Mouse (Mus musculus) intestine, embryonic 14.5 days (tissue): ENCODE data around the gene Pgm2l1. TPM values are rescaled to one million over a fixed set of nuclear protein-coding genes. Genes with fewer than 3 reads are reported as not detected.
A peak's percentile ranks its signal among the peaks of the same experiment; 100 is the strongest.

Experiments used
- ATAC-seq: fragments of 200-750 bp; cut with Nextera tagmentation; replicated peaks from 2 replicates; pipeline ENCODE4 v1.8.0; 2017; ENCODE audit warnings: low read depth, moderate number of reproducible peaks, moderate TSS enrichment, moderate library complexity; ENCODE audit not compliant: low FRiP score, low TSS enrichment
- DNase-seq: peaks from one replicate; pipeline ENCODE4 v3.0.0-alpha.2; 2018; ENCODE audit warnings: low spot score
- H3K27ac ChIP-seq: fragments of 300-500 bp; sonication (generic); 2 replicates; pipeline ENCODE4 v1.5.1; 2014; ENCODE audit warnings: low read depth, mild to moderate bottlenecking, control low read depth
- H3K27me3 ChIP-seq: fragments of 300-500 bp; sonication (generic); replicated peaks from 2 replicates; pipeline ENCODE4 v1.6.1; 2014; ENCODE audit warnings: low read length, control low read depth; ENCODE audit not compliant: control insufficient read depth, insufficient read depth
- H3K36me3 ChIP-seq: fragments of 300-500 bp; sonication (generic); 2 replicates; pipeline ENCODE4 v1.6.1; 2014; ENCODE audit warnings: low read length, control low read depth; ENCODE audit not compliant: control insufficient read depth, insufficient read depth
- H3K4me1 ChIP-seq: fragments of 300-500 bp; sonication (generic); replicated peaks from 2 replicates; pipeline ENCODE4 v1.6.1; 2014; ENCODE audit warnings: low read length, control low read depth, mixed read lengths; ENCODE audit not compliant: control insufficient read depth, insufficient read depth
- H3K4me2 ChIP-seq: fragments of 300-500 bp; sonication (generic); 2 replicates; pipeline ENCODE4 v1.6.1; 2014; ENCODE audit warnings: low read length
- H3K4me3 ChIP-seq: fragments of 300-500 bp; sonication (generic); 2 replicates; pipeline ENCODE4 v1.5.1; 2014; ENCODE audit warnings: low read depth, low read length, control low read depth, mixed read lengths
- H3K9ac ChIP-seq: fragments of 300-500 bp; sonication (generic); 2 replicates; pipeline ENCODE4 v1.6.1; 2014; ENCODE audit warnings: mild to moderate bottlenecking, low read length
- H3K9me3 ChIP-seq: fragments of 300-500 bp; sonication (generic); 2 replicates; pipeline ENCODE4 v1.6.1; 2016; ENCODE audit warnings: low read length, control low read depth; ENCODE audit not compliant: control insufficient read depth
- WGBS: fragments of 180-500 bp; shearing (Covaris S2); extraction: QIAGEN DNeasy Blood & Tissue Kit; methylation state at CpG from one replicate; pipeline ENCODE4 v1.1.7; 2014; 5-methylcytosine and 5-hydroxymethylcytosine counted together
- polyA plus RNA-seq: library from polyadenylated mRNA; unstranded; fragments of >200 nt; fragmentation: Nextera tagmentation; extraction: Ambion mirVana; gene quantifications from 2 replicates; pipeline ENCODE4 v1.2.1, GENCODE M21; 2014

The Pgm2l1 gene
- polyA plus RNA-seq, 1 experiment from 2014 or later, result 3.2 TPM

GRCm38 (mm10) chr7:100187601-100188000 lies 39.6 kb upstream of the Pgm2l1 start:
- no peak for ATAC-seq
- H3K9ac ChIP-seq, result no peak overlapping the region

GRCm38 (mm10) chr7:100190167-100190566 lies 37.0 kb upstream of the Pgm2l1 start:
- Histone ChIP-seq H3K9me3 (no peaks in the 10 kb centered on the region), H3K27me3 (no peaks in the 10 kb centered on the region), H3K36me3 (no peaks in the 10 kb centered on the region), H3K4me3 (no peak overlapping the region), H3K27ac (no peak overlapping the region), H3K9ac (no peak overlapping the region), H3K4me2 (no peak overlapping the region), H3K4me1 (no peaks in the 10 kb centered on the region)
- 56% methylated on average over 4 of the region's 4 CpGs for WGBS
- peak; percentile 38 for DNase-seq
- no peak for ATAC-seq

More at GRCm38 (mm10) chr7:100187601-100188000, 39.6 kb upstream of the Pgm2l1 start:
- peak; percentile 75 for DNase-seq
- H3K9me3 ChIP-seq, result no peaks in the 10 kb centered on the region
- H3K4me2 ChIP-seq, result no peak overlapping the region
- H3K36me3 ChIP-seq, result no peaks in the 10 kb centered on the region
- WGBS, result 25% methylated on average over 7 of the region's 7 CpGs
- no peak overlapping the region for H3K27ac ChIP-seq
- H3K4me1 ChIP-seq, result no peaks in the 10 kb centered on the region
- H3K27me3 ChIP-seq, result no peaks in the 10 kb centered on the region
- H3K4me3 ChIP-seq, result no peak overlapping the region

GRCm38 (mm10) chr7:100190778-100191177 lies 36.4 kb upstream of the Pgm2l1 start:
- H3K27ac ChIP-seq, result no peak overlapping the region
- H3K4me1 ChIP-seq, result no peaks in the 10 kb centered on the region
- 5% methylated on average over 4 of the region's 4 CpGs for WGBS
- no peak overlapping the region for H3K4me3 ChIP-seq
- ATAC-seq, result no peak
- H3K9me3 ChIP-seq, result no peaks in the 10 kb centered on the region
- no peaks in the 10 kb centered on the region for H3K36me3 ChIP-seq
- H3K27me3 ChIP-seq, result no peaks in the 10 kb centered on the region
- peak; percentile 70 for DNase-seq
- H3K4me2 ChIP-seq, result no peak overlapping the region
- H3K9ac ChIP-seq, result no peak overlapping the region

- Histone ChIP-seq H3K4me2 (no peak overlapping the region), H3K36me3 (no peaks in the 10 kb centered on the region), H3K9ac (no peak overlapping the region), H3K4me1 (no peaks in the 10 kb centered on the region), H3K9me3 (no peaks in the 10 kb centered on the region), H3K27ac (no peak overlapping the region), H3K27me3 (no peaks in the 10 kb centered on the region), H3K4me3 (no peak overlapping the region)
- WGBS, result 92% methylated on average over 3 of the region's 3 CpGs
- DNase-seq (no peak), ATAC-seq (no peak)
These were observed 26.0 kb upstream of the Pgm2l1 start for GRCm38 (mm10) chr7:100201191-100201590.

- H3K9ac ChIP-seq, result no peak overlapping the region
These were observed 23.6 kb upstream of the Pgm2l1 start for GRCm38 (mm10) chr7:100203616-100204015.

GRCm38 (mm10) chr7:100204871-100205270 lies 22.3 kb upstream of the Pgm2l1 start:
- no peaks in the 10 kb centered on the region for H3K36me3 ChIP-seq
- no peak for DNase-seq
- no peak overlapping the region for H3K9ac ChIP-seq
- no peaks in the 10 kb centered on the region for H3K9me3 ChIP-seq
- H3K4me2 ChIP-seq, result no peak overlapping the region
- no peaks in the 10 kb centered on the region for H3K27me3 ChIP-seq
- H3K4me1 ChIP-seq, result no peaks in the 10 kb centered on the region
- WGBS, result 74% methylated on average over 6 of the region's 6 CpGs
- ATAC-seq, result no peak
- H3K27ac ChIP-seq, result no peak overlapping the region
- no peak overlapping the region for H3K4me3 ChIP-seq

More at GRCm38 (mm10) chr7:100203616-100204015, 23.6 kb upstream of the Pgm2l1 start:
- WGBS, result 59% methylated on average over 3 of the region's 3 CpGs
- H3K4me2 ChIP-seq, result no peak overlapping the region
- H3K27ac ChIP-seq, result no peak overlapping the region
- ATAC-seq (no peak), DNase-seq (no peak)
- no peaks in the 10 kb centered on the region for H3K27me3 ChIP-seq
- H3K4me3 ChIP-seq, result no peak overlapping the region
- H3K9me3 ChIP-seq, result no peaks in the 10 kb centered on the region
- H3K36me3 ChIP-seq, result no peaks in the 10 kb centered on the region
- no peaks in the 10 kb centered on the region for H3K4me1 ChIP-seq

- H3K27ac ChIP-seq, result no peak overlapping the region
- H3K36me3 ChIP-seq, result no peaks in the 10 kb centered on the region
- ATAC-seq (no peak), DNase-seq (no peak)
- H3K4me2 ChIP-seq, result no peak overlapping the region
- no peak overlapping the region for H3K9ac ChIP-seq
- no peaks in the 10 kb centered on the region for H3K9me3 ChIP-seq
- 87% methylated on average over 2 of the region's 2 CpGs for WGBS
- H3K4me3 ChIP-seq, result no peak overlapping the region
- no peaks in the 10 kb centered on the region for H3K4me1 ChIP-seq
- no peaks in the 10 kb centered on the region for H3K27me3 ChIP-seq
These were observed 21.1 kb upstream of the Pgm2l1 start for GRCm38 (mm10) chr7:100206144-100206543.

- Histone ChIP-seq H3K9ac (no peak overlapping the region), H3K27me3 (no peaks in the 10 kb centered on the region), H3K36me3 (no peaks in the 10 kb centered on the region), H3K4me1 (no peaks in the 10 kb centered on the region), H3K9me3 (no peaks in the 10 kb centered on the region), H3K4me3 (no peak overlapping the region), H3K4me2 (no peak overlapping the region), H3K27ac (no peak overlapping the region)
- DNase-seq (no peak), ATAC-seq (no peak)
These were observed 19.3 kb upstream of the Pgm2l1 start for GRCm38 (mm10) chr7:100207886-100208285.

- no peak for DNase-seq
- Histone ChIP-seq H3K4me3 (no peak overlapping the region), H3K27ac (no peak overlapping the region), H3K4me1 (no peaks in the 10 kb centered on the region; the same call in 1 of the 2 replicates), H3K36me3 (no peaks in the 10 kb centered on the region), H3K9me3 (no peaks in the 10 kb centered on the region), H3K9ac (no peak overlapping the region), H3K27me3 (no peaks in the 10 kb centered on the region), H3K4me2 (no peak overlapping the region)
- WGBS, result 71% methylated on average over 4 of the region's 4 CpGs
- ATAC-seq, result no peak
These were observed 12.9 kb upstream of the Pgm2l1 start for GRCm38 (mm10) chr7:100214310-100214709.
